Mouse (Mus musculus) midbrain, embryonic 16.5 days (tissue): ENCODE results near the gene B3gnt7. TPM values are rescaled to one million over a fixed set of nuclear protein-coding genes. Genes with fewer than 3 reads are reported as not detected.

Source experiments
- ATAC-seq: fragments of 200-750 bp; cut with Nextera tagmentation; 2 replicates; pipeline ENCODE4 v1.8.0; 2017; ENCODE audit warnings: moderate TSS enrichment
- H3K27ac ChIP-seq: fragments of 300-500 bp; sonication (generic); 2 replicates; pipeline ENCODE4 v1.5.1; 2014; ENCODE audit warnings: mild to moderate bottlenecking, low read length, mixed read lengths
- H3K27me3 ChIP-seq: fragments of 300-500 bp; sonication (generic); 2 replicates; pipeline ENCODE4 v1.6.1; 2014; ENCODE audit warnings: low read depth, low read length, mixed read lengths; ENCODE audit not compliant: control insufficient read depth, insufficient read depth
- H3K36me3 ChIP-seq: fragments of 300-500 bp; sonication (generic); 2 replicates; pipeline ENCODE4 v1.6.1; 2014; ENCODE audit warnings: mild to moderate bottlenecking, low read length, moderate library complexity, mixed read lengths; ENCODE audit not compliant: control insufficient read depth, insufficient read depth
- H3K4me1 ChIP-seq: fragments of 300-500 bp; sonication (generic); 2 replicates; pipeline ENCODE4 v1.6.1; 2014; ENCODE audit warnings: mild to moderate bottlenecking, low read length, mixed read lengths; ENCODE audit not compliant: control insufficient read depth, insufficient read depth
- H3K4me2 ChIP-seq: fragments of 300-500 bp; sonication (generic); 2 replicates; pipeline ENCODE4 v1.6.1; 2014; ENCODE audit warnings: mild to moderate bottlenecking, low read length, mixed read lengths
- H3K4me3 ChIP-seq: fragments of 300-500 bp; sonication (generic); 2 replicates; pipeline ENCODE4 v1.5.1; 2014; ENCODE audit warnings: low read depth, mild to moderate bottlenecking, low read length, moderate library complexity, mixed read lengths
- H3K9ac ChIP-seq: fragments of 300-500 bp; sonication (generic); 2 replicates; pipeline ENCODE4 v1.6.1; 2014; ENCODE audit warnings: low read depth, low read length, mixed read lengths
- H3K9me3 ChIP-seq: fragments of 300-500 bp; sonication (generic); replicated peaks from 2 replicates; pipeline ENCODE4 v1.6.1; 2014; ENCODE audit warnings: mild to moderate bottlenecking, low read length, mixed read lengths; ENCODE audit not compliant: control insufficient read depth, poor library complexity, severe bottlenecking
- WGBS: fragments of 180-500 bp; shearing (Covaris S2); extraction: QIAGEN DNeasy Blood & Tissue Kit; methylation state at CpG from one replicate; pipeline ENCODE4 v1.1.7; 2014; 5-methylcytosine and 5-hydroxymethylcytosine counted together
- polyA plus RNA-seq: library from polyadenylated mRNA; unstranded; fragments of >200 nt; fragmentation: Nextera tagmentation; extraction: Ambion mirVana; gene quantifications from 2 replicates; pipeline ENCODE4 v1.2.1, GENCODE M21; 2015

Gene B3gnt7
- polyA plus RNA-seq, 1 experiment from 2014 or later: 10.8 TPM

- peaks cover 6% of the 10 kb centered on the region for H3K4me1 ChIP-seq
- no peaks in the 10 kb centered on the region for H3K9me3 ChIP-seq
- no peaks in the 10 kb centered on the region for H3K36me3 ChIP-seq
- no peak overlapping the region for H3K9ac ChIP-seq
- H3K27ac ChIP-seq: no peak overlapping the region
- H3K4me2 ChIP-seq: no peak overlapping the region
- peaks cover 9% of the 10 kb centered on the region for H3K27me3 ChIP-seq
- no peak overlapping the region for H3K4me3 ChIP-seq
- no peak for ATAC-seq
- WGBS: 40% methylated on average over 4 of the region's 4 CpGs
Measured at GRCm38 (mm10) chr1:86307871-86308641, 5.4 kb downstream of the B3gnt7 start.

DNA sequence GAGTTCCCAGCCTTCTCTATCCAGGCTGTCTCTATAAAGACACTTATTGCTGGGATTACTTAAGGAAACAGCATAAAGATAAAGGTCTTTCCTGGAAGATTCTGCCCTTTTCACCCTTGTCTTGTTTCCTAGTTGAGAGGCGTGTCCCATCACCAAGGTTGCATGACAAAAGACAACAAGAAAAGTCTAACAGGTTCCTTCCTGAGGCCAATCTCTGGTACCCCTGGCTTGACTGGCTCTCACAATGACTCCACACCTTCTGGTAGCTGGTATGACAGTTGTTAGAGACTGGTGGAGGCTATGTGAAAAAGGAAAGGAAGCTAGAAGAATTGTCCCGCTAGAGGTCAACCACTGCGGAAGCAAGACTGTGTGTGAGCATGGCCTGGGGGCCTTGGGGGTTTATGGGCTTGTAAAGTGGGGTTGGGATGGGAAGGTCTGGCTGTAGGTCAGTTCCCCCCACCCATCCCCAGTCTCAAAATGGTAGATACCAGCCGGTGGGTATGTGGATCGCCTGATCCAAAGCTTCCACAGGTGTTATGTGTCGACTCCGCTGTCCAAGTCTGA, 6.7 kb downstream of the B3gnt7 start:
- Histone ChIP-seq H3K9me3 (no peaks in the 10 kb centered on the region), H3K4me2 (no peak overlapping the region), H3K4me3 (no peak overlapping the region), H3K4me1 (peaks cover under 1% of the 10 kb centered on the region), H3K27ac (no peak overlapping the region), H3K36me3 (no peaks in the 10 kb centered on the region), H3K9ac (no peak overlapping the region), H3K27me3 (peaks cover 9% of the 10 kb centered on the region)
- ATAC-seq: no peak
- 94% methylated on average over 7 of the region's 7 CpGs for WGBS

DNA sequence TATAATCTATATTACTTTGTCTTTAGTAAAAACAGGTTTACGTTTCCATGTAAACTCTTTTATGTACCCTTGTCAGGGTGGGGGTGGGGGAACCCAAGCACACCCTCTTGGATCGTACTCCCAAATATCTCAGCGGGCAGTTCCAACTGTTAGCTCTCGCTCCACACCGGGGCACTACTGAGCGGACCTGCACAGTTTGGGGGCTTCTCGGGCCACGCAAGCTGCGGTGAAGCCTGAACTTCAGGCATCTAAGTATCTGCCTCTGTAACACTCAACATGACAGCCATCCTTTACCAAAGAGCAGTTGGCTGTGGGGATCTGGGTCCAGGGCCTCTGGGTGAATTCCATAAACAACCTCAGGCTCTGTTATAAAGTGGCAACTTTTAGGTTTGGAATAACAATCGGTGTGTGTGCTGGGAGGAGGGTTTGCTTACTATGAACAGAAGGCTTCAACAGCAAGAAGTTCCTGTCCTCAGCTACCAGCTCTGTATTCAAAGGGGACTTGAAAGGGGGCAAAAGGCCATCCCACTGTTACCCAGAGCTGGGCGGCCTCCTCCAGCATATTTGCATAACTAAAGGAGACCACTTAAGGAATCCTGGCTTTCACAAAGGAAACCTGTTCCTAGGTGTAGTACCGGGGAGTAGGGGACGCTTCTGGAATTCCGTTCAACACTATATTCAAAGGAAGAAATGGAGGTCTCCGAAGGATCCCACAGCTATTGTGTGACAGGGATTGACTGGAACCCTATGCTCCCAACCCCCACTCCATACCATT, 8.1 kb downstream of the B3gnt7 start:
- Histone ChIP-seq H3K4me1 (no peaks in the 10 kb centered on the region), H3K27me3 (no peaks in the 10 kb centered on the region; the same call in 1 of the 2 replicates), H3K36me3 (no peaks in the 10 kb centered on the region), H3K9me3 (no peaks in the 10 kb centered on the region), H3K27ac (no peak overlapping the region), H3K4me3 (no peak overlapping the region), H3K9ac (no peak overlapping the region), H3K4me2 (no peak overlapping the region)
- WGBS: 16% methylated on average over 15 of the region's 15 CpGs
- no peak for ATAC-seq

DNA sequence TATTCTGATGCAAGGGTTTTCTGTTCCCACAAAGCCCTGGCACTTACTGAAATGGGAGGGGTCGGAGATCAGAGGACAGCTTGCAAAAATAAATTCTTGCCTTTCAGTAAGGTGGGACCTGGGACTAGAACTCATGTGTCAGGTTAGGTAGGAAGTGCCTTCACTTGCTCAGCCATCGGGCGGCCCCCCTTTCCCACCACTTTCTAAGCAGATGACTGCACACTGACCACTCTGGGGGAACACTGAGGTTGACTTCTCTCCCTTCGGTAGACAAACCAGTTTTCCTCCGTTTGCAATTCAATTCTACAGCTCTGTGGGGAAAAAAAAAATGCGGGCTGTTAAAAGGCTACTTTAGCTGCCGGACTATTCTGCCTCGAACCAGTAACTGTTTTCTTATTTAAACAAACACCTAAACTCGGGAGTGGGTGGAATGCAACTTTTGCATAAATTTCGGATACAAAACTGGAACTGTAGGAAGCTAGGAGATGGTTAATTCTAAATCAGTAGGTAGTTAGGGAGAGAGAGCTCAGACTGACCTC, 8.9 kb downstream of the B3gnt7 start:
- 26% methylated on average over 10 of the region's 10 CpGs for WGBS

DNA sequence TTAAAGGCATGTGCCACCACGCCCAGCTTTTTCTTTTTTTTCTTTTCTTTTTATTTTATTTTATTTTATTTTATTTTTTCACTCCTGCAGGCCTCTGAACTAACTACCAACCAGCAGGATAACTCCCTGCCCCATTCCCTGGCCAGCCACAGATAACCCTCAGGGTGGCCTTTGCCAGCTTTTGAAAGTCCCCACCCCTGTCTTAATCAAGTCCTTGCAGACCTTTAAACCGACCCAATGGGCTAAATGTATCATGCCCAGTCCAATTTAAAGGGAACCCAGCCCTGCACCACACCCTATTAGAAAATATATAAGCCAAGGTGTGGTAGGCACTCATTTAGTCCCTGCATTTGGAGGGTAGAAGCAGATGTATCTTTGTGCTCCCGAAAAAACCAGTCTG, 9.6 kb downstream of the B3gnt7 start:
- H3K36me3 ChIP-seq: no peaks in the 10 kb centered on the region
- H3K4me2 ChIP-seq: no peak overlapping the region
- H3K27ac ChIP-seq: no peak overlapping the region
- H3K9ac ChIP-seq: no peak overlapping the region
- 89% methylated on average over 3 of the region's 3 CpGs for WGBS
- H3K9me3 ChIP-seq: no peaks in the 10 kb centered on the region
- H3K4me3 ChIP-seq: no peak overlapping the region
- H3K27me3 ChIP-seq: no peaks in the 10 kb centered on the region; the same call in 1 of the 2 replicates
- no peak for ATAC-seq
- H3K4me1 ChIP-seq: no peaks in the 10 kb centered on the region

More for the DNA sequence above, 8.9 kb downstream of the B3gnt7 start:
- no peaks in the 10 kb centered on the region; the same call in 1 of the 2 replicates for H3K27me3 ChIP-seq
- H3K4me2 ChIP-seq: no peak overlapping the region
- no peaks in the 10 kb centered on the region for H3K36me3 ChIP-seq
- no peaks in the 10 kb centered on the region for H3K9me3 ChIP-seq
- ATAC-seq: no peak
- no peak overlapping the region for H3K27ac ChIP-seq
- H3K4me3 ChIP-seq: no peak overlapping the region
- no peak overlapping the region for H3K9ac ChIP-seq
- H3K4me1 ChIP-seq: no peaks in the 10 kb centered on the region

- no peaks in the 10 kb centered on the region for H3K36me3 ChIP-seq
- no peak overlapping the region for H3K4me3 ChIP-seq
- H3K9me3 ChIP-seq: no peaks in the 10 kb centered on the region
- no peak overlapping the region for H3K4me2 ChIP-seq
- no peak for ATAC-seq
- H3K4me1 ChIP-seq: no peaks in the 10 kb centered on the region
- WGBS: 48% methylated on average over 16 of the region's 16 CpGs
- H3K27ac ChIP-seq: no peak overlapping the region
- no peaks in the 10 kb centered on the region for H3K27me3 ChIP-seq
- H3K9ac ChIP-seq: no peak overlapping the region
Measured at GRCm38 (mm10) chr1:86313096-86313771, 10.6 kb downstream of the B3gnt7 start.

DNA sequence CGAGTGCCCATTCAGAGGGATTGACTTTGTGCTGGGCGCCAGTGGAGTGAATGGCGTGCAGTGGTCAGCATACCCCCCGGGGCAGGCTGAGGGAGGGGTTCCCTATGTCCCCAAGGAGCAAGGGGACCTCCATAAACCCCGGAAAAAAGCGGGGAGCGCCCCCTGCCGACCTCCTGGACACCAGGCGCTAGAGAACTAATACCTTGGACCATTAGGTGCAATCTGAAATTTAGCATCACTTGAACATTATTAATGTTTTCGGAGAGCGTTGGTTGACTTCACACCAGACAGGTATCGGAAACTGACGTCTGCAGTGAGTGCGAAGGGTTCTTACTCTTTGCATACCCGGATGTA, 11.1 kb downstream of the B3gnt7 start:
- no peak overlapping the region for H3K4me3 ChIP-seq
- H3K9me3 ChIP-seq: no peaks in the 10 kb centered on the region
- WGBS: 28% methylated on average over 15 of the region's 15 CpGs

DNA sequence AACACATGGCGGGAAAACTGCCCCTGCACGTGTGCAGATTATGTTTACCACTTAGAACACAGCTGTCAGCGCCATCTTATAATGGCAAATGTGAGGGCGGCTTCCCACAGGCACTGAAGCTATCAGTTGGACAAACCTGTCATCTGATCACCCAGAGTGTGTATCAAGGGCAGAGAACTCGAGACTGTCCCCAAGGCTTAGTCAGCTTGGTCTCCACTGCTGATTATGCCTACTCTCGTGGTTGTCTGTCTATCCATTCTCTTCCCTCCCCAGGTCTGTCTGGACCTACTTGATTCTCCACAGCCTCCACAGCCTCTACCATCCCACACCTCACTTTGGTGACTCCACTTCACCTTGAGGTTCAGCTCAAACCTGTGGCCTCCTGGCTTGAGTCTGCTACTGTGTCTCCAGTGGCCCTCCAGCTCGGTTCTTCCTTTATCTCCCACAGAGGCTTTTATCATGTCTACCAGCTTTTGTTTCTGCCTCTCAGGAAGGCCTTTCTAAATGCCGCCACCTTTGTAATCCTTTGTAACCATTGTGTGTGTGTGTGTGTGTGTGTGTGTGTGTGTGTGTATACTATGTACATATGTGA, 18.3 kb downstream of the B3gnt7 start:
- Histone ChIP-seq H3K27ac (no peak overlapping the region), H3K27me3 (no peaks in the 10 kb centered on the region), H3K4me2 (no peak overlapping the region), H3K9ac (no peak overlapping the region), H3K4me3 (no peak overlapping the region), H3K9me3 (no peaks in the 10 kb centered on the region), H3K4me1 (no peaks in the 10 kb centered on the region), H3K36me3 (no peaks in the 10 kb centered on the region)
- 88% methylated on average over 6 of the region's 8 CpGs for WGBS
- no peak for ATAC-seq

More for the DNA sequence above, 11.1 kb downstream of the B3gnt7 start:
- no peak overlapping the region for H3K9ac ChIP-seq
- H3K4me1 ChIP-seq: no peaks in the 10 kb centered on the region
- H3K27me3 ChIP-seq: no peaks in the 10 kb centered on the region
- no peaks in the 10 kb centered on the region for H3K36me3 ChIP-seq
- H3K27ac ChIP-seq: no peak overlapping the region
- H3K4me2 ChIP-seq: no peak overlapping the region
- ATAC-seq: no peak
